Mouse (Mus musculus) C2C12 (cell line): ENCODE results near the gene Nosip.
A peak's percentile ranks its signal among the peaks of the same experiment; 100 is the strongest.

Experiments used
- CTCF ChIP-seq: IDR thresholded peaks from one replicate; pipeline ENCODE4 v1.5.1; 2011; ENCODE audit not compliant: control insufficient read depth, insufficient read depth, insufficient read length
- MAX ChIP-seq: IDR thresholded peaks from one replicate; pipeline ENCODE4 v1.6.1; 2011; ENCODE audit warnings: mild to moderate bottlenecking, control low read depth
- MYOD1 ChIP-seq: IDR thresholded peaks from one replicate; pipeline ENCODE4 v1.6.1; 2011; ENCODE audit warnings: low read depth; ENCODE audit not compliant: control insufficient read depth, insufficient read length
- MYOG ChIP-seq: IDR thresholded peaks from one replicate; pipeline ENCODE4 v1.6.1; 2011; ENCODE audit not compliant: control insufficient read depth, insufficient read length; ENCODE audit errors: extremely low read depth
- USF1 ChIP-seq: IDR thresholded peaks from one replicate; pipeline ENCODE4 v1.6.1; 2011; ENCODE audit warnings: low read depth, mild to moderate bottlenecking, control low read depth, moderate library complexity

DNA sequence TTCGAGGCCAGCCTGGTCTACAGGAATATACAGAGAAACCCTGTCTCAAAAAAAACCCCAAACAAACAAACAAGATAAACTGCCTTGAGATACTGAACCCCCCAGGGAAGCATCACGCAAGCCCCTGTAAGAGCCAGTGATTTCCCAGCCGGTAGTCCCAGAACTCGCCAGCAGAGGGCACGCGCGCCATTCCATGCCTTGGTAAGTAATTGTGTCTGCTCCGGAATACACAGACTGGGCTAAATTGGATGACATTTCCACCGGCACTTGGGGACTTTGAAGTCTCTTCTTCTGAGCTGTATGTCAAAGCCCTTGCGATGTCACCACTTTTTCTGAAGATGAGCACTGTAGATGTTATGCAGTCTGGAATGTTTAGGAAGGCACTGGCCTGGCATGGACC lies 17.6 kb downstream of the Nosip start:
- TF ChIP-seq CTCF: peak; percentile 80
- no peak for TF ChIP-seq MYOG
- no peak for TF ChIP-seq USF1
- no peak for TF ChIP-seq MYOD1
- no peak for TF ChIP-seq MAX
